Mouse (Mus musculus): ENCODE results near the gene Rex1bd. TPM values are rescaled to one million over a fixed set of nuclear protein-coding genes. Genes with fewer than 3 reads are reported as not detected.

Gene Rex1bd
- polyA plus RNA-seq (2014; fragmentation: Nextera tagmentation; extraction: Ambion mirVana), result 129 and 138 TPM in 2 replicates

- H3K36me3 ChIP-seq (ENCODE audit: control insufficient read depth, insufficient read depth, low read length), result peaks cover 37% of the 10 kb centered on the region
- H3K27ac ChIP-seq (replicated peaks in 1 of 2; ENCODE audit: control insufficient read depth in 1 of 2, insufficient read depth in 1 of 2, low read depth in 2 of 2, low read length in 2 of 2), result peak within 1 kb of the TSS; percentile 14 to 91; a peak in 2 of 4 replicates
- peak within 1 kb of the TSS; percentile 46 to 76 for H3K4me3 ChIP-seq (ENCODE audit: control insufficient read depth in 1 of 2, insufficient read depth in 1 of 2, low read depth in 1 of 2, low read length in 2 of 2)
- H3K9ac ChIP-seq (ENCODE audit: low read length), result peak within 1 kb of the TSS; percentile 91
- H3K9me3 ChIP-seq (ENCODE audit: control insufficient read depth, low read length), result no peaks in the 10 kb centered on the region
- ATAC-seq (ENCODE audit: insufficient number of reproducible peaks, insufficient read depth, low FRiP score, low read depth), result peak; percentile 89
- peaks cover 22% of the 10 kb centered on the region for H3K27me3 ChIP-seq (ENCODE audit: control insufficient read depth, insufficient read depth, low read length)
- 2% methylated on average over 40 of the region's 40 CpGs for WGBS
- peak within 1 kb of the TSS; percentile 92 for H3K4me2 ChIP-seq (ENCODE audit: low read length)
- H3K4me1 ChIP-seq (ENCODE audit: control insufficient read depth in 2 of 2, insufficient read depth in 2 of 2, low read length in 2 of 2), result peaks cover 24 to 45% of the 10 kb centered on the region in 2 experiments
These were observed at the start of gene Rex1bd for GRCm38 (mm10) chr8:70506328-70507026. Gene Rex1bd, minus strand, starts transcription at chr8:70506752.

GRCm38 (mm10) chr8:70555079-70555747 is 48.7 kb upstream of the Rex1bd start:
- Histone ChIP-seq H3K9ac (ENCODE audit: low read length) (no peak overlapping the region), H3K4me2 (ENCODE audit: low read length) (no peak overlapping the region), H3K4me3 (ENCODE audit: control insufficient read depth in 1 of 2, insufficient read depth in 1 of 2, low read depth in 1 of 2, low read length in 2 of 2) (no peak overlapping the region), H3K4me1 (ENCODE audit: control insufficient read depth in 2 of 2, insufficient read depth in 2 of 2, low read length in 2 of 2) (peaks cover 45 to 60% of the 10 kb centered on the region in 2 experiments), H3K36me3 (ENCODE audit: control insufficient read depth, insufficient read depth, low read length) (peaks cover 8% of the 10 kb centered on the region; the same call in 1 of the 2 replicates), H3K9me3 (ENCODE audit: control insufficient read depth, low read length) (no peaks in the 10 kb centered on the region), H3K27ac (replicated peaks in 1 of 2; ENCODE audit: control insufficient read depth in 1 of 2, insufficient read depth in 1 of 2, low read depth in 2 of 2, low read length in 2 of 2) (no peak overlapping the region), H3K27me3 (ENCODE audit: control insufficient read depth, insufficient read depth, low read length) (no peaks in the 10 kb centered on the region)
- WGBS, result 91% methylated on average over 4 of the region's 4 CpGs
- no peak for ATAC-seq (ENCODE audit: insufficient number of reproducible peaks, insufficient read depth, low FRiP score, low read depth)

- Histone ChIP-seq H3K4me1 (ENCODE audit: control insufficient read depth in 2 of 2, insufficient read depth in 2 of 2, low read length in 2 of 2) (peaks cover 38 to 50% of the 10 kb centered on the region in 2 experiments), H3K4me3 (ENCODE audit: control insufficient read depth in 1 of 2, insufficient read depth in 1 of 2, low read depth in 1 of 2, low read length in 2 of 2) (no peak overlapping the region), H3K36me3 (ENCODE audit: control insufficient read depth, insufficient read depth, low read length) (0 out of 2 replicates have a peak, but pooled peaks cover 5% of the 10 kb centered on the region), H3K9ac (ENCODE audit: low read length) (no peak overlapping the region), H3K27me3 (ENCODE audit: control insufficient read depth, insufficient read depth, low read length) (no peaks in the 10 kb centered on the region), H3K9me3 (ENCODE audit: control insufficient read depth, low read length) (no peaks in the 10 kb centered on the region), H3K27ac (replicated peaks in 1 of 2; ENCODE audit: control insufficient read depth in 1 of 2, insufficient read depth in 1 of 2, low read depth in 2 of 2, low read length in 2 of 2) (peak overlapping the region; percentile 11 to 49; a peak in 3 of 4 replicates), H3K4me2 (ENCODE audit: low read length) (no peak overlapping the region)
- peak; percentile 37; the same call in 1 of the 2 replicates for ATAC-seq (ENCODE audit: insufficient number of reproducible peaks, insufficient read depth, low FRiP score, low read depth)
These were observed 47.2 kb upstream of the Rex1bd start for GRCm38 (mm10) chr8:70553740-70554139.

- WGBS, result 5% methylated on average over 1 of the region's 1 CpGs
- Histone ChIP-seq H3K27me3 (ENCODE audit: control insufficient read depth, insufficient read depth, low read length) (no peaks in the 10 kb centered on the region), H3K9me3 (ENCODE audit: control insufficient read depth, low read length) (no peaks in the 10 kb centered on the region), H3K4me1 (ENCODE audit: control insufficient read depth in 2 of 2, insufficient read depth in 2 of 2, low read length in 2 of 2) (peaks cover 37 to 47% of the 10 kb centered on the region in 2 experiments), H3K4me3 (ENCODE audit: control insufficient read depth in 1 of 2, insufficient read depth in 1 of 2, low read depth in 1 of 2, low read length in 2 of 2) (no peak overlapping the region), H3K4me2 (ENCODE audit: low read length) (no peak overlapping the region), H3K36me3 (ENCODE audit: control insufficient read depth, insufficient read depth, low read length) (0 out of 2 replicates have a peak, but pooled peaks cover 5% of the 10 kb centered on the region), H3K27ac (replicated peaks in 1 of 2; ENCODE audit: control insufficient read depth in 1 of 2, insufficient read depth in 1 of 2, low read depth in 2 of 2, low read length in 2 of 2) (peak overlapping the region in 1 of 2 experiments; percentile 49; a peak in 2 of 4 replicates), H3K9ac (ENCODE audit: low read length) (no peak overlapping the region)
- peak; percentile 32; the same call in 1 of the 2 replicates for ATAC-seq (ENCODE audit: insufficient number of reproducible peaks, insufficient read depth, low FRiP score, low read depth)
These were observed 46.3 kb upstream of the Rex1bd start for GRCm38 (mm10) chr8:70552836-70553235.

- Histone ChIP-seq H3K27ac (replicated peaks in 1 of 2; ENCODE audit: control insufficient read depth in 1 of 2, insufficient read depth in 1 of 2, low read depth in 2 of 2, low read length in 2 of 2) (peak overlapping the region; percentile 32 to 49; a peak in 3 of 4 replicates), H3K4me3 (ENCODE audit: control insufficient read depth in 1 of 2, insufficient read depth in 1 of 2, low read depth in 1 of 2, low read length in 2 of 2) (no peak overlapping the region), H3K4me2 (ENCODE audit: low read length) (0 out of 2 replicates have a peak overlapping the region, but pooled peaks have one; percentile 22), H3K4me1 (ENCODE audit: control insufficient read depth in 2 of 2, insufficient read depth in 2 of 2, low read length in 2 of 2) (peaks cover 37 to 44% of the 10 kb centered on the region in 2 experiments), H3K36me3 (ENCODE audit: control insufficient read depth, insufficient read depth, low read length) (no peaks in the 10 kb centered on the region), H3K9me3 (ENCODE audit: control insufficient read depth, low read length) (no peaks in the 10 kb centered on the region), H3K27me3 (ENCODE audit: control insufficient read depth, insufficient read depth, low read length) (no peaks in the 10 kb centered on the region), H3K9ac (ENCODE audit: low read length) (peak overlapping the region; percentile 35; the same call in 1 of the 2 replicates)
- no peak for ATAC-seq (ENCODE audit: insufficient number of reproducible peaks, insufficient read depth, low FRiP score, low read depth)
- 35% methylated on average over 3 of the region's 3 CpGs for WGBS
These were observed 45.1 kb upstream of the Rex1bd start for GRCm38 (mm10) chr8:70551558-70552161.

- H3K4me3 ChIP-seq (ENCODE audit: control insufficient read depth in 1 of 2, insufficient read depth in 1 of 2, low read depth in 1 of 2, low read length in 2 of 2), result no peak overlapping the region
- H3K27me3 ChIP-seq (ENCODE audit: control insufficient read depth, insufficient read depth, low read length), result no peaks in the 10 kb centered on the region
- no peak overlapping the region for H3K27ac ChIP-seq (replicated peaks in 1 of 2; ENCODE audit: control insufficient read depth in 1 of 2, insufficient read depth in 1 of 2, low read depth in 2 of 2, low read length in 2 of 2)
- no peak for ATAC-seq (ENCODE audit: insufficient number of reproducible peaks, insufficient read depth, low FRiP score, low read depth)
- H3K4me2 ChIP-seq (ENCODE audit: low read length), result no peak overlapping the region
- no peaks in the 10 kb centered on the region for H3K36me3 ChIP-seq (ENCODE audit: control insufficient read depth, insufficient read depth, low read length)
- H3K4me1 ChIP-seq (ENCODE audit: control insufficient read depth in 2 of 2, insufficient read depth in 2 of 2, low read length in 2 of 2), result peaks cover 37 to 44% of the 10 kb centered on the region in 2 experiments
- H3K9ac ChIP-seq (ENCODE audit: low read length), result no peak overlapping the region
- WGBS, result 91% methylated on average over 10 of the region's 10 CpGs
- H3K9me3 ChIP-seq (ENCODE audit: control insufficient read depth, low read length), result no peaks in the 10 kb centered on the region
These were observed 43.0 kb upstream of the Rex1bd start for GRCm38 (mm10) chr8:70549412-70550184.

- 80% methylated on average over 6 of the region's 6 CpGs for WGBS
These were observed 41.2 kb upstream of the Rex1bd start for GRCm38 (mm10) chr8:70547762-70548161.

More at GRCm38 (mm10) chr8:70547762-70548161, 41.2 kb upstream of the Rex1bd start:
- Histone ChIP-seq H3K4me2 (ENCODE audit: low read length) (no peak overlapping the region), H3K4me3 (ENCODE audit: control insufficient read depth in 1 of 2, insufficient read depth in 1 of 2, low read depth in 1 of 2, low read length in 2 of 2) (no peak overlapping the region), H3K36me3 (ENCODE audit: control insufficient read depth, insufficient read depth, low read length) (no peaks in the 10 kb centered on the region), H3K27me3 (ENCODE audit: control insufficient read depth, insufficient read depth, low read length) (no peaks in the 10 kb centered on the region), H3K9ac (ENCODE audit: low read length) (no peak overlapping the region), H3K9me3 (ENCODE audit: control insufficient read depth, low read length) (no peaks in the 10 kb centered on the region), H3K4me1 (ENCODE audit: control insufficient read depth in 2 of 2, insufficient read depth in 2 of 2, low read length in 2 of 2) (peaks cover 23 to 30% of the 10 kb centered on the region in 2 experiments), H3K27ac (replicated peaks in 1 of 2; ENCODE audit: control insufficient read depth in 1 of 2, insufficient read depth in 1 of 2, low read depth in 2 of 2, low read length in 2 of 2) (0 out of 4 replicates have a peak overlapping the region, but pooled peaks of 1 of the 2 experiments have one; percentile 24)
- no peak for ATAC-seq (ENCODE audit: insufficient number of reproducible peaks, insufficient read depth, low FRiP score, low read depth)
